Mouse (Mus musculus): Measurements from ENCODE around the gene Clec4e. TPM values are rescaled to one million over a fixed set of nuclear protein-coding genes. Genes with fewer than 3 reads are reported as not detected.

Clec4e gene
- 3.0 TPM for polyA plus RNA-seq (2014; fragmentation: Illumina TruSeq; extraction: RNeasy Lipid Tissue Mini Kit (QIAGEN cat#74804))

DNA sequence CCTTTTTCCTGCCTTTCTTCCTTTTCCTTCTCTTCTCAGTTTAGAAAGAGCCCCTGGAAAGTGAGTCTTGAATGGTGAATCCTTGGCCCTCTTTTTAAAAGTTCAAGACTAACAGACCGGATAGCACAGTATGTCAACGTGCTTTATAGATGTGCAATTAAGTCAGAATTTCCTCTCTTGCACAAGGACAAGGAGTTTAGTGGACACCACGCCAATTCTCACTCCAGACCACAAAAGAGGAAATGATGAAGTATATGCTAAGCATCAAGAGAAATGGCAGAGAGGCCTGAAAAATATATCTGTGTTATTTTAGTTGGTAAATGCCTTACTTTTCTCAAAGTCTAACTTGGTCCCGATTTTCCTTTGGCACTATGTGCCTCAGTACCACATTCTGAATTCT, at the start of gene Clec4e:
TSS of gene Clec4e (minus strand) at position 118 of the 400 bp plus-strand sequence.

DNA sequence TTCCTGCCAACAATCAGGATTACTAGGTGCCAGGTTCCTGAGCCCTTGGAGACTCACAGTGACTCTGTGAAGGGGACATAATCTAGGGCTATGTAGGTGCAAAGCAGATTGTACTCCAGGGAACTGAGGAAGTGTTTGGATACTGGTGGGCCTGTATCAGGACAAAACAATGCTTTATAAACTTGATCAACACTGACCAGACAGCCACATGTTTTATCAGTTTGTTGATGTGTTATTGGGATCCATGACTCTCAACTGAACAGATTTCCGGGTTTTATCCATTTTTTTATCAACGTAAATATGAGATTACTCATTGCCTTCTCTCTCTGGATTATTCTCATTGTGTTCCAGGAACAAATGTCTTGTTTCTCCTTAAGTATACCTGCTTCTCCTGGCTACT, 18.4 kb upstream of the Clec4e start, which contains the start of gene Vmn2r19:
TSS of gene Vmn2r19 (plus strand) at position 301 of the 400 bp plus-strand sequence.

DNA sequence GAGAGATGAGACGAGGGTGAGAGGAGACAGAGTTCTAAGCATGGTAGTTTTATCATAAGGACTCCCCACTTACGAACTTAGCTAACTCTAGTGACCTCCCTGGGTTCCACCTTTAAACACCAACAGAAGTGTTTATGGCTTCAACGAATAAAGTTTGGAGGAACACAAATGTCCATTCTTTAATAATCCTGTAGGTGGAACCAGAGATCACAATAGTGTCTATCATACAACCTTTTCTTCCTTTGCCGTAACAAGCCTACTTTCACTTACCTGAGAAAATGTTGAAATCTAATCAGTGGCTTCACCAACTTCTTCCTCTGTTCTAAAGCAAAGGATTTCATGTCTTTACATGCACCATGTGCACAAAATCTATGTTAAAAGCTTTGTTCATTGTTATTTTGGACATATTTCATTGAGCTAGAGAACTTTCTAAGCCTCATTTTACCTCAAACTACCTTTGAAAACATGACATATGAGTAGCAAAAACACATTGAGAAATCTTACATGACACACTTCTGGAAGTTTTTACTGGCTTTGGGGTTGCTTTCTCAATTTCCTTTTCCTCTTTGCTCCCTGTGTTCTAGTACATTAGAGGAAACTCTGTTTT, 28.0 kb downstream of the Clec4e start, which contains the start of gene Clec4d:
TSS of gene Clec4d (plus strand) at position 557 of the 607 bp plus-strand sequence.

Other genes starting within 250 kb of the Clec4e start
- 2.7 TPM for gene Clec4b1, start 239.9 kb downstream of the Clec4e start, polyA plus RNA-seq (2014; fragmentation: Illumina TruSeq; extraction: RNeasy Lipid Tissue Mini Kit (QIAGEN cat#74804))
- gene Clec4a2, start 183.4 kb downstream of the Clec4e start, polyA plus RNA-seq (2014; fragmentation: Illumina TruSeq; extraction: RNeasy Lipid Tissue Mini Kit (QIAGEN cat#74804)), result 18.8 TPM
- gene Clec4b2, start 117.0 kb downstream of the Clec4e start, polyA plus RNA-seq (2014; fragmentation: Illumina TruSeq; extraction: RNeasy Lipid Tissue Mini Kit (QIAGEN cat#74804)), result not detected
- gene Clec4n, start 60.0 kb downstream of the Clec4e start, polyA plus RNA-seq (2014; fragmentation: Illumina TruSeq; extraction: RNeasy Lipid Tissue Mini Kit (QIAGEN cat#74804)), result 8.0 TPM
- gene Clec4d, start 27.8 kb downstream of the Clec4e start, polyA plus RNA-seq (2014; fragmentation: Illumina TruSeq; extraction: RNeasy Lipid Tissue Mini Kit (QIAGEN cat#74804)), result 8.3 TPM
- gene Vmn2r19, start 18.5 kb upstream of the Clec4e start, polyA plus RNA-seq (2014; fragmentation: Illumina TruSeq; extraction: RNeasy Lipid Tissue Mini Kit (QIAGEN cat#74804)), result not detected
- gene Vmn2r20, start 128.2 kb upstream of the Clec4e start, polyA plus RNA-seq (2014; fragmentation: Illumina TruSeq; extraction: RNeasy Lipid Tissue Mini Kit (QIAGEN cat#74804)), result not detected
- not detected for gene Vmn2r21, start 243.5 kb upstream of the Clec4e start, polyA plus RNA-seq (2014; fragmentation: Illumina TruSeq; extraction: RNeasy Lipid Tissue Mini Kit (QIAGEN cat#74804))

Data from ovary, adult 10 weeks (tissue).